Mouse (Mus musculus) intestine, postnatal 0 days (tissue): ENCODE data around the gene P2ry6. TPM values are rescaled to one million over a fixed set of nuclear protein-coding genes. Genes with fewer than 3 reads are reported as not detected.

Experiments used
- ATAC-seq: fragments of 200-750 bp; cut with Nextera tagmentation; 2 replicates; pipeline ENCODE4 v1.8.0; 2017; ENCODE audit warnings: mild to moderate bottlenecking, moderate TSS enrichment, moderate library complexity
- H3K27ac ChIP-seq: fragments of 300-500 bp; sonication (generic); 2 replicates; pipeline ENCODE4 v1.5.1; 2014; ENCODE audit warnings: mild to moderate bottlenecking, low read depth, low read length, moderate library complexity
- H3K27me3 ChIP-seq: fragments of 300-500 bp; sonication (generic); replicated peaks from 2 replicates; pipeline ENCODE4 v1.6.1; 2014; ENCODE audit warnings: low read length, mixed read lengths; ENCODE audit not compliant: control insufficient read depth, insufficient read depth
- H3K36me3 ChIP-seq: fragments of 300-500 bp; sonication (generic); 2 replicates; pipeline ENCODE4 v1.6.1; 2014; ENCODE audit warnings: mild to moderate bottlenecking, moderate library complexity; ENCODE audit not compliant: control insufficient read depth, insufficient read depth
- H3K4me1 ChIP-seq: fragments of 300-500 bp; sonication (generic); replicated peaks from 2 replicates; pipeline ENCODE4 v1.6.1; 2014; ENCODE audit warnings: antibody characterized with exemption, low read length, mixed read lengths; ENCODE audit not compliant: control insufficient read depth, insufficient read depth
- H3K4me2 ChIP-seq: fragments of 300-500 bp; sonication (generic); replicated peaks from 2 replicates; pipeline ENCODE4 v1.6.1; 2014; ENCODE audit warnings: low read depth, mild to moderate bottlenecking, moderate library complexity
- H3K4me3 ChIP-seq: fragments of 300-500 bp; sonication (generic); 2 replicates; pipeline ENCODE4 v1.5.1; 2014; ENCODE audit warnings: low read depth, low read length
- H3K9ac ChIP-seq: fragments of 300-500 bp; sonication (generic); 2 replicates; pipeline ENCODE4 v1.6.1; 2014; ENCODE audit warnings: mild to moderate bottlenecking, low read depth, low read length
- H3K9me3 ChIP-seq: fragments of 300-500 bp; sonication (generic); 2 replicates; pipeline ENCODE4 v1.6.1; 2016; ENCODE audit warnings: mixed run types; ENCODE audit not compliant: control insufficient read depth
- CTCF ChIP-seq: sonication (generic); IDR thresholded peaks from 2 replicates; pipeline ENCODE4 v1.5.1; 2016; ENCODE audit warnings: low read depth, mild to moderate bottlenecking, control low read depth, antibody characterized with exemption, moderate library complexity
- WGBS: fragments of 180-500 bp; shearing (Covaris S2); extraction: QIAGEN DNeasy Blood & Tissue Kit; methylation state at CpG from one replicate; pipeline ENCODE4 v1.1.7; 2014; 5-methylcytosine and 5-hydroxymethylcytosine counted together
- polyA plus RNA-seq: library from polyadenylated mRNA; unstranded; fragments of >200 nt; fragmentation: Nextera tagmentation; extraction: Ambion mirVana; gene quantifications from 2 replicates; pipeline ENCODE4 v1.2.1, GENCODE M21; 2015

Gene P2ry6
- polyA plus RNA-seq, 1 experiment from 2014 or later, result 5.7 TPM

DNA sequence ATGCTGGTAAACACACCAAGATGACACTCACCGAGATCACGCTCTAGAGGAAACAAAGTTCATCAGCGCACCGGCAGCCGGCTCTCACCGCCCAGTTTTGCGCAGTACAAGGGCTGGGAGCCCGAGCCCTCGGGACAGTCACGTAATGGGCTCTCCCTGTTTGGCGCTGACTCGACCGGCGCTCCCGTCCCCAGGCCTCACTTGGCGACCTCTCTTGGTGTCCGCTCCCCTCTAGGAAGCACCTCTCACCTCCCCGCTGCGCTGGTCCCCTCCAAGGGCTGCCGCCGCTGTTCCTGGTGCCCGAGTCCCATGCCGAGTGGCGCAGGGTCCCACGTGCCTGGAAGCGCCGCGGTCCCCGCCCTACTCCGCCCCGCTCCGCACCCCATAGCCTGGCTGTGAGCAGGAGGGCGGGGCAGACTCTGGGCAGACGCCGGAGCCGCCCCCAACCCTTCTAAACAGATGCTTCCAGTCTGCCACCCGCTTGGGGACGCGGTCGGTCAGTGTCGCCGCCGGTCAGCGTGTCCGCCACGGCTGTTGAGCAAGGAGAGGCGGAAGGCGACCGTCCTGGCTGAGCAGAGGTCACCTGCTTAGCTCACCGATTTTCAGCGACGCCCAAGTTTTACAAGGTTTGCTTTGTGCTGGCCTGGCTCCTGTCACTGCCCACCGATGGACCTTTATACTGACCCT, 37.4 kb upstream of the P2ry6 start:
- Histone ChIP-seq H3K36me3 (no peaks in the 10 kb centered on the region), H3K9ac (peak overlapping the region; percentile 55), H3K4me3 (peak overlapping the region; percentile 48), H3K27ac (peak overlapping the region; percentile 42; the same call in 1 of the 2 replicates), H3K27me3 (0 out of 2 replicates have a peak, but pooled peaks cover 8% of the 10 kb centered on the region), H3K4me1 (no peaks in the 10 kb centered on the region), H3K4me2 (peak overlapping the region; percentile 95), H3K9me3 (no peaks in the 10 kb centered on the region)
- under 1% methylated on average over 53 of the region's 53 CpGs for WGBS
- peak; percentile 93 for ATAC-seq
- peak; percentile 18; the same call in 1 of the 2 replicates for TF ChIP-seq CTCF

DNA sequence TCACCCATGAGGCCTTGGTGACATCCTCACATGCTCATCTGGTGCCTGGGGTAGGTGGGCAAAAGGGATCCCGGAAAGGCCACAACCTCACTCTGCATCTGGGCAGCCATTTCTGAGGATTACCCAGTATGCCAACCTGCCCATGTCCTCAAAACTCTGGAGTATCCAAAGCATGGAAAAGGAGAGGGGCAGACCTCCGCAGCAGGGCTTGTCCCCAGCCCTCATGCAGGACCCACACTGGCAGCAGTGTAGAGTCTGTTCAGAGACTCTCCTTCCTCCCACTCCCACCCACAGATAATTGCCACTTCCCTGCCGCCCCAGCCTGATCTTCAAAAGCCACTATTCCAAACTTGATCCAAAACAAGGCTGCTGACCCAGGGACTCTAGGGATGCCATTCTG, 36.3 kb upstream of the P2ry6 start:
- no peak for TF ChIP-seq CTCF
- no peak overlapping the region for H3K27ac ChIP-seq
- no peaks in the 10 kb centered on the region for H3K4me1 ChIP-seq
- H3K4me2 ChIP-seq, result peak overlapping the region; percentile 95
- no peaks in the 10 kb centered on the region for H3K36me3 ChIP-seq
- WGBS, result 74% methylated on average over 3 of the region's 3 CpGs
- 0 out of 2 replicates have a peak, but pooled peaks cover 8% of the 10 kb centered on the region for H3K27me3 ChIP-seq
- no peak overlapping the region for H3K4me3 ChIP-seq
- H3K9ac ChIP-seq, result no peak overlapping the region
- no peak for ATAC-seq
- no peaks in the 10 kb centered on the region for H3K9me3 ChIP-seq

DNA sequence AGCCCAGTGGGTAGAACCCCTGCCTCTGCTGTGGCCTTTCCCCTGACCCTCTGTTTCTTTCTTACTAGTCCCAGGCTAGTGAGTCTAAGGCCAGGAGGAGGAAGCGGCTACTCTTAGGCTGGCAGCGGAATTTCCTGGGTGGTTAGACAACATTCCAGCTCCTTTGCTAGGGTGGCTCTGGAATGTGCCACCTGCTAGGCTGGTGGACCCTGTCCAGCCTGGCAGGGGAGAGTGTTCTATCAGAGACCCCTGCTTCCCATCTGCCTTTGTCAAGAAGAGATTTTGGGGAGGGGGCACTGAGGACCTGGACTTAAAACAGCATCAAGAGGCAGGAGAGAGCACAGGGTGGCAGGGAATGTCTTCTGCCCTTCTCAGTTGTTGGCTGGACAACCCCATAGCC, 31.8 kb upstream of the P2ry6 start:
- H3K27ac ChIP-seq, result no peak overlapping the region
- no peak overlapping the region for H3K9ac ChIP-seq
- H3K36me3 ChIP-seq, result no peaks in the 10 kb centered on the region
- H3K4me2 ChIP-seq, result no peak overlapping the region
- no peak overlapping the region for H3K4me3 ChIP-seq
- no peak for ATAC-seq
- no peaks in the 10 kb centered on the region for H3K9me3 ChIP-seq
- H3K27me3 ChIP-seq, result no peaks in the 10 kb centered on the region
- 90% methylated on average over 2 of the region's 2 CpGs for WGBS
- no peak for TF ChIP-seq CTCF
- H3K4me1 ChIP-seq, result no peaks in the 10 kb centered on the region

DNA sequence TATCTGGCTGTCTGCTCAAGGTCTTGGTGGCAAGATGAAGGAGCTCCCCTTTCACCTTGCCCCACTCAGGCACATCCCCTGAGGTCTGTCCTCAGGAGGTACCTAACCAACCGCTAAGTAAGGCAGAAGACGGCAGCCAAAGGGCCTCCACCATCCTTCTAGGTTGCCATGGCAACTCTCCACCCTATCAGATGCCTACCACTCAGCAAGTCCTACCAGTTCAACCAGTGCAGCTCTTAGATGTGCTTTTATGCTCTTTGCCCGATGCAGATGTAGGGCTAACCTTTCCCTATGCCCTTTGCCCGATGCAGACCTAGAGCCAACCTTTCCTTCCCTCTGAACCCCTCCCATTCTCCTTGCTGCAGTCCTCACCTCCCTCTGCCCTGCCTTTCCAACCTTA, 30.7 kb upstream of the P2ry6 start:
- Histone ChIP-seq H3K27me3 (no peaks in the 10 kb centered on the region), H3K27ac (no peak overlapping the region), H3K4me3 (no peak overlapping the region), H3K36me3 (no peaks in the 10 kb centered on the region), H3K4me2 (no peak overlapping the region), H3K9me3 (no peaks in the 10 kb centered on the region), H3K9ac (no peak overlapping the region), H3K4me1 (no peaks in the 10 kb centered on the region)
- WGBS, result 42% methylated on average over 3 of the region's 4 CpGs
- TF ChIP-seq CTCF, result no peak
- ATAC-seq, result peak; percentile 50

DNA sequence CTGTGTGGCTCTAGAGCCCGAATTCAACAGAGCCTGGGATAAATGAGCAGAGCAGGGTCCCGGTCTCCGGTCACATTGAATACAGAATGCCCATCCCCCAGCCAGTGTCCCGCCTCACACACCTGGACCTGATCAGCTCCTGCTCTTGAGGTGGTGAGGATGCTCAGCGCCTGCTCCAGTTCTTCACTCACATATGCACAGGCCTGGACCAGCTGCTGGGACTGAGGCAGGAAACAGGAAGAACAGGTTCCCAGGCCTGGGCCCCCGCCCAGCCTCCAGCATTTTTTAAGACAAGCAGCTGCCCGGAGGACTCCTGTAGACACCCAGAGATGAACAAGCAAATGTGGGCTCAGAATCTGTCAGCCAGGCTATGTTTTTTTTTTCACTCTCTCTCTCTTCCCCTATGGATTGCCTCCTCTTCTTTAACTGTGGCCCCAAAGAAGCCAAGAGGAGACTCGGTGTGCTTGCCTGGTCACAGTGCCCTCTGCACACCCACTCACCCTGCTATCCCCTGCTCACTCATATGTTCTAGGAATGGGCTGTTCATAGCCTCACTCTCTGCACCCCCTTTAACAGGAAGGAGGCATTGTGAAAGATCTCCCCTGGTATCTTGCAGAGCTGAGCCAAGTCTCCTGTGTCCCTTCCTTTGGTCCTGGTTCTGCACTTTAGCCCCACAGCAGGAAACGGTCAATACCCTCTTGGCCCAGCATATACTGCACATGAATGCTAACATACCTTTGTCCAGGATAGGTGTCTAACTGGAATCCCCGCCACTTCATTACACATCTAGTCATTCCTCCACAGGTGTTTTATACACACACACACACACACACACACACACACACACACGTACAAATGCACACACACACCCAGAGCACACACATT, 29.2 kb upstream of the P2ry6 start:
- no peak for TF ChIP-seq CTCF
- Histone ChIP-seq H3K9me3 (no peaks in the 10 kb centered on the region), H3K9ac (no peak overlapping the region), H3K4me1 (no peaks in the 10 kb centered on the region), H3K4me3 (no peak overlapping the region), H3K36me3 (no peaks in the 10 kb centered on the region), H3K27me3 (no peaks in the 10 kb centered on the region), H3K27ac (no peak overlapping the region), H3K4me2 (no peak overlapping the region)
- WGBS, result 57% methylated on average over 11 of the region's 11 CpGs
- no peak; the same call in 1 of the 2 replicates for ATAC-seq

DNA sequence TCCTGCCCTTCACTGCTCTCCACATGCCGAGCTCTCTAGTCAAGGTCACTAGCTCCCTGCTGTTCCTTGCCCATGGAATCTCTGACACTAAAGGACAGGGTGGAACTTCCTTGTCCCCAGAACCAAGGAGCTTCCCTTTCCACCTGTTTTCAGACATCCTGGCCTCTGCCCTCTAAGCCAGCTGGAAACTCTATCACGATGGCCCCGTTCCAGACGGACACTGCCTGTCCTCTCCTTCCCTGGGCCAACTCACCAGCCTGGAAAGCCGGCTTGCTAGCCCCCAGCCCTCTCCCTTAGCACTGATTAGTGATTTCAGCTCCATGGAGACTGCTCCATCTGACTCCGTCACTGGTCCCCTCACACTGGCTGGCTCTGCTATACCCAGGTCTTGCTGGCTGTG, 27.8 kb upstream of the P2ry6 start:
- H3K27me3 ChIP-seq, result no peaks in the 10 kb centered on the region
- no peak overlapping the region for H3K4me3 ChIP-seq
- no peak overlapping the region for H3K4me2 ChIP-seq
- no peak for ATAC-seq
- no peak overlapping the region for H3K27ac ChIP-seq
- H3K36me3 ChIP-seq, result peaks cover 7% of the 10 kb centered on the region; the same call in 1 of the 2 replicates
- no peaks in the 10 kb centered on the region for H3K4me1 ChIP-seq
- H3K9ac ChIP-seq, result no peak overlapping the region
- WGBS, result 68% methylated on average over 6 of the region's 6 CpGs
- no peaks in the 10 kb centered on the region for H3K9me3 ChIP-seq
- TF ChIP-seq CTCF, result no peak
